Mouse (Mus musculus) urinary bladder, adult 18-20 months (tissue): ENCODE data around the gene Noct.
"Not testable (repeated sequence)": the region's sequence is repeated elsewhere in the genome, so short reads cannot be mapped to it uniquely, and the experiment has no call there.

ENCODE experiments used
- DNase-seq, 2 experiments: peaks; one replicate each; pipeline ENCODE4 v3.0.0; 2022; ENCODE audit warnings: low spot score in 2 of 2, mixed read lengths in 2 of 2

Gene Noct

GRCm38 (mm10) chr3:51204897-51205296 lies 19.4 kb upstream of the Noct start:
- DNase-seq: no peak

GRCm38 (mm10) chr3:51206521-51206920 lies 17.7 kb upstream of the Noct start:
- DNase-seq: no peak

- no peak for DNase-seq
Measured at GRCm38 (mm10) chr3:51208633-51209032, 15.6 kb upstream of the Noct start.

- DNase-seq: no peak
Measured at GRCm38 (mm10) chr3:51209503-51210314, 14.5 kb upstream of the Noct start.

- DNase-seq: no peak
Measured at GRCm38 (mm10) chr3:51210485-51210884, 13.8 kb upstream of the Noct start.

GRCm38 (mm10) chr3:51213111-51213510 lies 11.1 kb upstream of the Noct start:
- no peak for DNase-seq

GRCm38 (mm10) chr3:51215681-51216080 lies 8.6 kb upstream of the Noct start:
- no peak for DNase-seq

GRCm38 (mm10) chr3:51216351-51216750 lies 7.9 kb upstream of the Noct start:
- not testable (repeated sequence) for DNase-seq

- not testable (repeated sequence) for DNase-seq
Measured at GRCm38 (mm10) chr3:51218385-51218784, 5.9 kb upstream of the Noct start.

- DNase-seq: no peak
Measured at GRCm38 (mm10) chr3:51219213-51219612, 5.0 kb upstream of the Noct start.

GRCm38 (mm10) chr3:51220846-51221245 lies 3.4 kb upstream of the Noct start:
- DNase-seq: no peak

GRCm38 (mm10) chr3:51221847-51222246 lies 2.4 kb upstream of the Noct start:
- no peak for DNase-seq

GRCm38 (mm10) chr3:51222302-51222701 lies 1.9 kb upstream of the Noct start:
- no peak for DNase-seq

- no peak for DNase-seq
Measured at GRCm38 (mm10) chr3:51222834-51223460, 1.3 kb upstream of the Noct start.

GRCm38 (mm10) chr3:51223556-51223955 lies 691 bp upstream of the Noct start:
- no peak for DNase-seq

GRCm38 (mm10) chr3:51225226-51225750 lies 1.0 kb downstream of the Noct start:
- no peak for DNase-seq

GRCm38 (mm10) chr3:51225979-51226378 lies 1.7 kb downstream of the Noct start:
- no peak for DNase-seq

- no peak for DNase-seq
Measured at GRCm38 (mm10) chr3:51226601-51227000, 2.4 kb downstream of the Noct start.

- DNase-seq: no peak
Measured at GRCm38 (mm10) chr3:51228038-51228820, 4.0 kb downstream of the Noct start.

- no peak for DNase-seq
Measured at GRCm38 (mm10) chr3:51228821-51229205, 4.6 kb downstream of the Noct start.

- DNase-seq: no peak
Measured at GRCm38 (mm10) chr3:51229226-51229625, 5.0 kb downstream of the Noct start.

GRCm38 (mm10) chr3:51230146-51230835 lies 6.0 kb downstream of the Noct start:
- no peak for DNase-seq
